Mouse (Mus musculus): ENCODE data around the gene Gcnt4. TPM values are rescaled to one million over a fixed set of nuclear protein-coding genes. Genes with fewer than 3 reads are reported as not detected.

The Gcnt4 gene
- total and polyA plus RNA-seq, 3 experiments = not detected

GRCm38 (mm10) chr13:96966210-96967089, 42.0 kb downstream of the Gcnt4 start:
- H3K9ac ChIP-seq (ENCODE audit: insufficient read depth, low read depth) = no peak overlapping the region
- no peaks in the 10 kb centered on the region for H3K9me3 ChIP-seq (replicated peaks; ENCODE audit: low read length)
- no peaks in the 10 kb centered on the region for H3K4me1 ChIP-seq (ENCODE audit: control insufficient read depth in 1 of 2, insufficient read depth in 2 of 2)
- no peak overlapping the region for H3K4me3 ChIP-seq (replicated peaks in 1 of 3; ENCODE audit: low read depth in 2 of 3, low read length in 2 of 3, poor library complexity in 1 of 3)
- H3K36me3 ChIP-seq (replicated peaks in 1 of 2; ENCODE audit: control insufficient read depth in 1 of 2, insufficient read depth in 1 of 2, low read length in 1 of 2) = no peaks in the 10 kb centered on the region
- no peak overlapping the region for H3K27ac ChIP-seq (ENCODE audit: insufficient read depth, low read depth)
- H3K4me2 ChIP-seq (ENCODE audit: insufficient read depth, low read depth, poor library complexity, severe bottlenecking) = peak overlapping the region; percentile 2; the same call in 1 of the 2 replicates
- no peaks in the 10 kb centered on the region for H3K27me3 ChIP-seq (replicated peaks)
- dilution Hi-C loops (cut with MboI; ENCODE audit: extremely low pct_ligation_motif_present, extremely low pct_unique_long_range_greater_than_20kb, low sequenced_read_pairs) (no loop called here), in situ Hi-C loops (cut with MboI; ENCODE audit: low pct_ligation_motif_present, low pct_unique_long_range_greater_than_20kb, low sequenced_read_pairs) (no loop called here)
- H3K79me2 ChIP-seq (replicated peaks; ENCODE audit: control insufficient read depth, extremely low read depth, insufficient read depth, poor library complexity, severe bottlenecking) = no peaks in the 10 kb centered on the region
- TF ChIP-seq ETS1 (conservative IDR thresholded peaks at IDR 0.05; ENCODE audit: low read depth, low read length) = no peak
- no peak for DNase-seq (ENCODE audit: extremely low read depth)

GRCm38 (mm10) chr13:96967091-96967490, 42.6 kb downstream of the Gcnt4 start:
- H3K4me2 ChIP-seq (ENCODE audit: insufficient read depth, low read depth, poor library complexity, severe bottlenecking) = no peak overlapping the region
- no peak overlapping the region for H3K27ac ChIP-seq (ENCODE audit: insufficient read depth, low read depth)
- H3K9ac ChIP-seq (ENCODE audit: insufficient read depth, low read depth) = no peak overlapping the region
- dilution Hi-C loops (cut with MboI; ENCODE audit: extremely low pct_ligation_motif_present, extremely low pct_unique_long_range_greater_than_20kb, low sequenced_read_pairs) = no loop called here
- H3K4me3 ChIP-seq (replicated peaks in 1 of 3; ENCODE audit: low read depth in 2 of 3, low read length in 2 of 3, poor library complexity in 1 of 3) = no peak overlapping the region
- H3K9me3 ChIP-seq (replicated peaks; ENCODE audit: low read length) = no peaks in the 10 kb centered on the region
- H3K79me2 ChIP-seq (replicated peaks; ENCODE audit: control insufficient read depth, extremely low read depth, insufficient read depth, poor library complexity, severe bottlenecking) = no peaks in the 10 kb centered on the region
- in situ Hi-C loops (cut with MboI; ENCODE audit: low pct_ligation_motif_present, low pct_unique_long_range_greater_than_20kb, low sequenced_read_pairs) = no loop called here
- H3K36me3 ChIP-seq (replicated peaks in 1 of 2; ENCODE audit: control insufficient read depth in 1 of 2, insufficient read depth in 1 of 2, low read length in 1 of 2) = no peaks in the 10 kb centered on the region
- DNase-seq (ENCODE audit: extremely low read depth) = no peak
- no peak for TF ChIP-seq CTCF (conservative IDR thresholded peaks at IDR 0.05 in 1 of 2, IDR thresholded peaks at IDR 0.05 in 1 of 2; ENCODE audit: low read depth in 2 of 2, low read length in 2 of 2)
- no peak for TF ChIP-seq MYC (IDR thresholded peaks at IDR 0.05; ENCODE audit: low read depth, low read length)
- no peak for TF ChIP-seq ZC3H11A (IDR thresholded peaks at IDR 0.05; ENCODE audit: low read depth, low read length)
- TF ChIP-seq RAD21 (IDR thresholded peaks at IDR 0.05; ENCODE audit: low read depth, low read length) = no peak
- TF ChIP-seq PAX5 (IDR thresholded peaks at IDR 0.05; ENCODE audit: low read length) = no peak
- TF ChIP-seq SIN3A (IDR thresholded peaks at IDR 0.05; ENCODE audit: low read length) = no peak
- TF ChIP-seq USF1 (IDR thresholded peaks at IDR 0.05; ENCODE audit: low read depth, low read length) = no peak
- TF ChIP-seq JUND (conservative IDR thresholded peaks at IDR 0.05; ENCODE audit: low read depth, low read length) = no peak
- no peak for TF ChIP-seq TBP (conservative IDR thresholded peaks at IDR 0.05; ENCODE audit: low read depth, low read length)
- TF ChIP-seq MAFK (IDR thresholded peaks at IDR 0.05; ENCODE audit: insufficient replicate concordance, low read length) = no peak
- TF ChIP-seq POLR2A (IDR thresholded peaks at IDR 0.05; ENCODE audit: low read depth, low read length) = no peak
- H3K4me1 ChIP-seq (ENCODE audit: control insufficient read depth in 1 of 2, insufficient read depth in 2 of 2) = no peaks in the 10 kb centered on the region
- no peaks in the 10 kb centered on the region for H3K27me3 ChIP-seq (replicated peaks)

DNA sequence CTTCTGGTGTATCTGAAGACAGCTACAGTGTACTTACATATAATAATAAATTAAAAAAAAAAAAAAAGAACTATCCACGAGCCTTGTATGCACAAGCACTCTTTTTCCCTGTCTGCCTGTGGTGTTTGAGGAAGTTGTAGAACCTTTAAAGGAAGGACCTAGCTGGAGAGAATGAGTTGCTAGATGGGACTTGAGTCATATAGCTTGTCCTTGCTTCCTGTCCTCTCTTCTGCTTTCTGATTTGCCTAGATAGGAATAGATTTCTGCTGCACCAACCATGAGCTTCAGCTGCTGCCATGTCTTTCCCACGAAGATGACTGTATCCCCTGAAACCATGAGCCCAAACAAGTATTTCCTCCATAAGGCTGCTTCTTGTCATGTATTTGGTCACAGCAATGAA, 43.3 kb downstream of the Gcnt4 start:
- in situ Hi-C loops (cut with MboI; ENCODE audit: low pct_ligation_motif_present, low pct_unique_long_range_greater_than_20kb, low sequenced_read_pairs) (no loop called here), dilution Hi-C loops (cut with MboI; ENCODE audit: extremely low pct_ligation_motif_present, extremely low pct_unique_long_range_greater_than_20kb, low sequenced_read_pairs) (no loop called here)
- Histone ChIP-seq H3K27me3 (replicated peaks) (no peaks in the 10 kb centered on the region), H3K79me2 (replicated peaks; ENCODE audit: control insufficient read depth, extremely low read depth, insufficient read depth, poor library complexity, severe bottlenecking) (no peaks in the 10 kb centered on the region), H3K27ac (ENCODE audit: insufficient read depth, low read depth) (no peak overlapping the region), H3K4me1 (ENCODE audit: control insufficient read depth in 1 of 2, insufficient read depth in 2 of 2) (no peaks in the 10 kb centered on the region), H3K4me2 (ENCODE audit: insufficient read depth, low read depth, poor library complexity, severe bottlenecking) (no peak overlapping the region), H3K9me3 (replicated peaks; ENCODE audit: low read length) (no peaks in the 10 kb centered on the region), H3K4me3 (replicated peaks in 1 of 3; ENCODE audit: low read depth in 2 of 3, low read length in 2 of 3, poor library complexity in 1 of 3) (no peak overlapping the region), H3K36me3 (replicated peaks in 1 of 2; ENCODE audit: control insufficient read depth in 1 of 2, insufficient read depth in 1 of 2, low read length in 1 of 2) (no peaks in the 10 kb centered on the region), H3K9ac (ENCODE audit: insufficient read depth, low read depth) (no peak overlapping the region)
- TF ChIP-seq BHLHE40 (IDR thresholded peaks at IDR 0.05; ENCODE audit: low read depth, low read length) (no peak), MYC (IDR thresholded peaks at IDR 0.05; ENCODE audit: low read depth, low read length) (no peak), TCF12 (IDR thresholded peaks at IDR 0.05; ENCODE audit: low read depth, low read length) (no peak), EP300 (IDR thresholded peaks at IDR 0.05; ENCODE audit: low read length) (no peak), RAD21 (IDR thresholded peaks at IDR 0.05; ENCODE audit: low read depth, low read length) (no peak), ETS1 (conservative IDR thresholded peaks at IDR 0.05; ENCODE audit: low read depth, low read length) (no peak), NRF1 (IDR thresholded peaks at IDR 0.05; ENCODE audit: low read depth, low read length) (no peak), KAT2A (IDR thresholded peaks at IDR 0.05; ENCODE audit: insufficient replicate concordance, low read length) (no peak), ZNF384 (IDR thresholded peaks at IDR 0.05; ENCODE audit: low read depth, low read length) (no peak), MEF2A (IDR thresholded peaks at IDR 0.05; ENCODE audit: borderline replicate concordance, low read depth, low read length) (no peak), CHD1 (IDR thresholded peaks at IDR 0.05; ENCODE audit: low read depth, low read length) (no peak), ZKSCAN1 (IDR thresholded peaks at IDR 0.05; ENCODE audit: borderline replicate concordance, low read depth, low read length) (no peak), MAFK (IDR thresholded peaks at IDR 0.05; ENCODE audit: insufficient replicate concordance, low read length) (no peak), E2F4 (IDR thresholded peaks at IDR 0.05; ENCODE audit: insufficient replicate concordance, low read depth, low read length) (no peak)
- DNase-seq (ENCODE audit: extremely low read depth) = no peak

All from CH12.LX (cell line).